Mouse (Mus musculus) ES-E14 (cell line): ENCODE measurements around the gene Gpr160.

ENCODE experiments used
- MAFK ChIP-seq: IDR thresholded peaks from 2 replicates; pipeline ENCODE4 v1.6.1; 2014; ENCODE audit warnings: mild to moderate bottlenecking, low read depth, low read length, inconsistent platforms; ENCODE audit not compliant: insufficient read depth
- ZC3H11A ChIP-seq: IDR thresholded peaks from 2 replicates; pipeline ENCODE4 v1.6.1; 2012; ENCODE audit warnings: low read depth, mild to moderate bottlenecking, inconsistent platforms, low read length, borderline replicate concordance
- ZNF384 ChIP-seq: IDR thresholded peaks from 2 replicates; pipeline ENCODE4 v1.6.1; 2012; ENCODE audit warnings: low read depth, low read length, inconsistent platforms

GRCm38 (mm10) chr3:30934384-30934783, 78.6 kb downstream of the Gpr160 start:
- TF ChIP-seq ZC3H11A (no peak), ZNF384 (no peak), MAFK (no peak)
